Mouse (Mus musculus): ENCODE measurements at regions not wholly inside any gene's neighbourhood (a gene's known extent, or its start where the extent isn't known, plus 50 kb on each side); places are given as distances from the start of the nearest gene placed in this dataset.

GRCm38 (mm10) chr13:57232906-57233305, 337.1 kb upstream of the Trpc7 start:
- no peak overlapping the region for H3K27ac ChIP-seq (ENCODE audit: insufficient read depth, low read depth)
- in situ Hi-C loops (cut with MboI; ENCODE audit: low pct_ligation_motif_present, low pct_unique_long_range_greater_than_20kb, low sequenced_read_pairs): no loop called here
- no peak for DNase-seq (ENCODE audit: extremely low read depth)
- no peaks in the 10 kb centered on the region for H3K36me3 ChIP-seq (replicated peaks in 1 of 2; ENCODE audit: control insufficient read depth in 1 of 2, insufficient read depth in 1 of 2, low read length in 1 of 2)
- H3K79me2 ChIP-seq (replicated peaks; ENCODE audit: control insufficient read depth, extremely low read depth, insufficient read depth, poor library complexity, severe bottlenecking): no peaks in the 10 kb centered on the region
- no peak overlapping the region for H3K4me3 ChIP-seq (replicated peaks in 1 of 3; ENCODE audit: low read depth in 2 of 3, low read length in 2 of 3, poor library complexity in 1 of 3)
- no peaks in the 10 kb centered on the region for H3K4me1 ChIP-seq (ENCODE audit: control insufficient read depth in 1 of 2, insufficient read depth in 2 of 2)
- no peak overlapping the region for H3K4me2 ChIP-seq (ENCODE audit: insufficient read depth, low read depth, poor library complexity, severe bottlenecking)
- dilution Hi-C loops (cut with MboI; ENCODE audit: extremely low pct_ligation_motif_present, extremely low pct_unique_long_range_greater_than_20kb, low sequenced_read_pairs): no loop called here
- TF ChIP-seq MAZ (IDR thresholded peaks at IDR 0.05; ENCODE audit: low read depth, low read length) (no peak), RCOR1 (conservative IDR thresholded peaks at IDR 0.05; ENCODE audit: low read depth, low read length) (no peak), IRF4 (IDR thresholded peaks at IDR 0.05; ENCODE audit: low read depth, low read length) (no peak), JUND (conservative IDR thresholded peaks at IDR 0.05; ENCODE audit: low read depth, low read length) (no peak), KAT2A (IDR thresholded peaks at IDR 0.05; ENCODE audit: insufficient replicate concordance, low read length) (no peak), ZNF384 (IDR thresholded peaks at IDR 0.05; ENCODE audit: low read depth, low read length) (no peak), USF1 (IDR thresholded peaks at IDR 0.05; ENCODE audit: low read depth, low read length) (no peak), ZC3H11A (IDR thresholded peaks at IDR 0.05; ENCODE audit: low read depth, low read length) (no peak), GABPA (IDR thresholded peaks at IDR 0.05; ENCODE audit: insufficient replicate concordance, low read depth, low read length) (no peak), JUN (IDR thresholded peaks at IDR 0.05; ENCODE audit: insufficient read depth, low read depth, low read length) (no peak), MAX (IDR thresholded peaks at IDR 0.05; ENCODE audit: low read length) (no peak), ZKSCAN1 (IDR thresholded peaks at IDR 0.05; ENCODE audit: borderline replicate concordance, low read depth, low read length) (no peak), NRF1 (IDR thresholded peaks at IDR 0.05; ENCODE audit: low read depth, low read length) (no peak), EP300 (IDR thresholded peaks at IDR 0.05; ENCODE audit: low read length) (no peak), RAD21 (IDR thresholded peaks at IDR 0.05; ENCODE audit: low read depth, low read length) (no peak), MAFK (IDR thresholded peaks at IDR 0.05; ENCODE audit: insufficient replicate concordance, low read length) (no peak), NELFE (IDR thresholded peaks at IDR 0.05; ENCODE audit: low read depth, low read length) (no peak)
- no peak overlapping the region for H3K9ac ChIP-seq (ENCODE audit: insufficient read depth, low read depth)
- no peaks in the 10 kb centered on the region for H3K27me3 ChIP-seq (replicated peaks)
- peaks cover 82% of the 10 kb centered on the region for H3K9me3 ChIP-seq (replicated peaks; ENCODE audit: low read length)

DNA sequence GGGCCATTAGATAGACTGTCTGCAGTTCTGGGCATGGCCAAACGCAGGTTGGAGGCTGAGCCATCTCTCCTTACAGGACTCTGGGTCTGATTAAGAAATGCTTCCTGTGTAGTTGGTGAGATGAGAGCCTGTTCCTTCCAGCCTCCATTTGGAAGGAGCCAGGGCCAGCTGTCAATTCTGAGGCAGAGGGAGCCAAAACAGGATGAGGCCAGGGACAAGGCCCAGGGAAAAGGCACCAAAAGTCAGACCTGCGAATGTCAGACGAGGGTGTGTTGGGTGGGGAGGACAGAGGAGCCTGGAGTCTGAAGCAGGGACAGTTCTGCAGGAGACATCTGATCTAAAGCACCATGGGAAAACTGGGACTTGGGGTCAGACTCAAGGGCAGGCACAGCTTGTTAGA, 335.9 kb upstream of the Trpc7 start:
- H3K27ac ChIP-seq (ENCODE audit: insufficient read depth, low read depth): no peak overlapping the region
- no peak overlapping the region for H3K4me3 ChIP-seq (replicated peaks in 1 of 3; ENCODE audit: low read depth in 2 of 3, low read length in 2 of 3, poor library complexity in 1 of 3)
- no peak overlapping the region for H3K4me2 ChIP-seq (ENCODE audit: insufficient read depth, low read depth, poor library complexity, severe bottlenecking)
- in situ Hi-C loops (cut with MboI; ENCODE audit: low pct_ligation_motif_present, low pct_unique_long_range_greater_than_20kb, low sequenced_read_pairs): no loop called here
- H3K4me1 ChIP-seq (ENCODE audit: control insufficient read depth in 1 of 2, insufficient read depth in 2 of 2): no peaks in the 10 kb centered on the region
- H3K9ac ChIP-seq (ENCODE audit: insufficient read depth, low read depth): no peak overlapping the region
- H3K9me3 ChIP-seq (replicated peaks; ENCODE audit: low read length): peaks cover 79% of the 10 kb centered on the region
- no peak for DNase-seq (ENCODE audit: extremely low read depth)
- dilution Hi-C loops (cut with MboI; ENCODE audit: extremely low pct_ligation_motif_present, extremely low pct_unique_long_range_greater_than_20kb, low sequenced_read_pairs): no loop called here
- TF ChIP-seq PAX5 (IDR thresholded peaks at IDR 0.05; ENCODE audit: low read length) (no peak), SIN3A (IDR thresholded peaks at IDR 0.05; ENCODE audit: low read length) (no peak), USF2 (conservative IDR thresholded peaks at IDR 0.05; ENCODE audit: low read depth, low read length) (no peak), ETS1 (conservative IDR thresholded peaks at IDR 0.05; ENCODE audit: low read depth, low read length) (no peak), POLR2AphosphoS2 (IDR thresholded peaks at IDR 0.05; ENCODE audit: low read depth, low read length) (no peak), JUN (IDR thresholded peaks at IDR 0.05; ENCODE audit: insufficient read depth, low read depth, low read length) (no peak), RAD21 (IDR thresholded peaks at IDR 0.05; ENCODE audit: low read depth, low read length) (no peak), NELFE (IDR thresholded peaks at IDR 0.05; ENCODE audit: low read depth, low read length) (no peak), TBP (conservative IDR thresholded peaks at IDR 0.05; ENCODE audit: low read depth, low read length) (no peak), TCF12 (IDR thresholded peaks at IDR 0.05; ENCODE audit: low read depth, low read length) (no peak), ZC3H11A (IDR thresholded peaks at IDR 0.05; ENCODE audit: low read depth, low read length) (no peak), CHD1 (IDR thresholded peaks at IDR 0.05; ENCODE audit: low read depth, low read length) (no peak), MAFK (IDR thresholded peaks at IDR 0.05; ENCODE audit: insufficient replicate concordance, low read length) (no peak), ELF1 (IDR thresholded peaks at IDR 0.05; ENCODE audit: low read depth, low read length) (no peak)
- H3K36me3 ChIP-seq (replicated peaks in 1 of 2; ENCODE audit: control insufficient read depth in 1 of 2, insufficient read depth in 1 of 2, low read length in 1 of 2): no peaks in the 10 kb centered on the region
- H3K27me3 ChIP-seq (replicated peaks): no peaks in the 10 kb centered on the region
- no peaks in the 10 kb centered on the region for H3K79me2 ChIP-seq (replicated peaks; ENCODE audit: control insufficient read depth, extremely low read depth, insufficient read depth, poor library complexity, severe bottlenecking)

Measured in CH12.LX (cell line).